Mouse (Mus musculus) liver (tissue): ENCODE measurements around the gene Sv2c.
A peak's percentile ranks its signal among the peaks of the same experiment; 100 is the strongest.

Experiments used
- DNase-seq: peaks from one replicate; pipeline ENCODE4 v3.0.0-alpha.2; 2020; ENCODE audit warnings: mixed read lengths

Sv2c gene

GRCm38 (mm10) chr13:95965596-95965995 is 166.8 kb downstream of the Sv2c start:
- DNase-seq, result peak; percentile 28

GRCm38 (mm10) chr13:95965162-95965561 is 167.2 kb downstream of the Sv2c start:
- peak; percentile 74 for DNase-seq

- DNase-seq, result no peak
These were observed 168.2 kb downstream of the Sv2c start for GRCm38 (mm10) chr13:95964226-95964625.

GRCm38 (mm10) chr13:95963671-95964070 is 168.7 kb downstream of the Sv2c start:
- DNase-seq, result no peak

- no peak for DNase-seq
These were observed 170.5 kb downstream of the Sv2c start for GRCm38 (mm10) chr13:95961905-95962304.

GRCm38 (mm10) chr13:95961191-95961791 is 171.1 kb downstream of the Sv2c start:
- peak; percentile 49 for DNase-seq

GRCm38 (mm10) chr13:95960477-95961185 is 171.7 kb downstream of the Sv2c start:
- DNase-seq, result peak; percentile 51

GRCm38 (mm10) chr13:95959651-95960476 is 172.5 kb downstream of the Sv2c start:
- DNase-seq, result peak; percentile 31

- no peak for DNase-seq
These were observed 175.2 kb downstream of the Sv2c start for GRCm38 (mm10) chr13:95957134-95957533.

GRCm38 (mm10) chr13:95956327-95956781 is 176.0 kb downstream of the Sv2c start:
- no peak for DNase-seq

- no peak for DNase-seq
These were observed 177.2 kb downstream of the Sv2c start for GRCm38 (mm10) chr13:95955204-95955603.

- DNase-seq, result no peak
These were observed 178.7 kb downstream of the Sv2c start for GRCm38 (mm10) chr13:95953636-95954035.

- no peak for DNase-seq
These were observed 180.1 kb downstream of the Sv2c start for GRCm38 (mm10) chr13:95952263-95952662.

GRCm38 (mm10) chr13:95951098-95951894 is 181.1 kb downstream of the Sv2c start:
- DNase-seq, result peak; percentile 57

GRCm38 (mm10) chr13:95950434-95951091 is 181.8 kb downstream of the Sv2c start:
- peak; percentile 74 for DNase-seq

- no peak for DNase-seq
These were observed 183.0 kb downstream of the Sv2c start for GRCm38 (mm10) chr13:95949356-95949755.

- no peak for DNase-seq
These were observed 183.6 kb downstream of the Sv2c start for GRCm38 (mm10) chr13:95948821-95949220.

GRCm38 (mm10) chr13:95948394-95948793 is 184.0 kb downstream of the Sv2c start:
- DNase-seq, result peak; percentile 29

GRCm38 (mm10) chr13:95945937-95946507 is 186.4 kb downstream of the Sv2c start:
- no peak for DNase-seq

- DNase-seq, result no peak
These were observed 187.8 kb downstream of the Sv2c start for GRCm38 (mm10) chr13:95944621-95945020.

- DNase-seq, result no peak
These were observed 188.5 kb downstream of the Sv2c start for GRCm38 (mm10) chr13:95943919-95944318.

GRCm38 (mm10) chr13:95942587-95942986 is 189.8 kb downstream of the Sv2c start:
- no peak for DNase-seq
